11 mouse cellular contexts compared by ENCODE assay signal in genomic region chr13:29773563-29773962, GRCm38 (mm10).
DNase-seq lines count a peak whose midpoint lies in the region; ATAC-seq lines count a peak whose summit lies in the region.
"Had no signal": no experiment of that assay in that cellular context is flagged by ENCODE, and none has a peak within 500 bp of the region (broad histone marks: within the 10 kb centered on the region; RNA-seq: fewer than 3 reads in every experiment).

No protein-coding gene starts in this region.

- peaks cover 22% of the 10 kb centered on the region for H3K4me1 ChIP-seq in heart, embryonic 16.5 days (ENCODE audit: control insufficient read depth, insufficient read depth, low read length)
- peaks cover 3% of the 10 kb centered on the region for H3K4me1 ChIP-seq in embryonic facial prominence, embryonic 11.5 days (ENCODE audit: control insufficient read depth, insufficient read depth, low read length)
- peaks cover 18% of the 10 kb centered on the region for H3K4me1 ChIP-seq in forebrain, embryonic 14.5 days (ENCODE audit: control insufficient read depth, insufficient read depth, low read length)

- H3K27ac ChIP-seq in heart, embryonic 16.5 days (ENCODE audit: low read length), result peak overlapping the region; percentile 56
- no peak overlapping the region for H3K27ac ChIP-seq in embryonic facial prominence, embryonic 11.5 days (replicated peaks; ENCODE audit: low read depth, low read length)
- H3K27ac ChIP-seq in forebrain, embryonic 14.5 days (ENCODE audit: low read depth, low read length), result no peak overlapping the region
- H3K27ac ChIP-seq: liver, embryonic 14.5 days; midbrain, embryonic 13.5 days had no signal

- WGBS in heart, embryonic 16.5 days, result 9% methylated on average over 6 of the region's 6 CpGs
- 30% methylated on average over 6 of the region's 6 CpGs for WGBS in embryonic facial prominence, embryonic 11.5 days
- WGBS in forebrain, embryonic 14.5 days, result 88% methylated on average over 6 of the region's 6 CpGs

- no peaks in the 10 kb centered on the region for H3K36me3 ChIP-seq in heart, embryonic 16.5 days (ENCODE audit: control insufficient read depth, insufficient read depth)
- H3K36me3 ChIP-seq in embryonic facial prominence, embryonic 11.5 days (replicated peaks; ENCODE audit: control insufficient read depth, insufficient read depth, low read depth, low read length), result no peaks in the 10 kb centered on the region
- H3K36me3 ChIP-seq in forebrain, embryonic 14.5 days (ENCODE audit: control insufficient read depth, insufficient read depth, low read length), result no peaks in the 10 kb centered on the region
- H3K36me3 ChIP-seq: midbrain, embryonic 13.5 days had no signal

- H3K4me2 ChIP-seq in heart, embryonic 16.5 days (ENCODE audit: low read depth, low read length), result no peak overlapping the region
- no peak overlapping the region for H3K4me2 ChIP-seq in embryonic facial prominence, embryonic 11.5 days (ENCODE audit: low read depth, low read length)
- H3K4me2 ChIP-seq in forebrain, embryonic 14.5 days (ENCODE audit: low read length), result no peak overlapping the region
- H3K4me2 ChIP-seq: midbrain, embryonic 13.5 days had no signal

- intact Hi-C loops in heart, postnatal 25 days (cut with DNase I), result no loop called here
- intact Hi-C loops in left cerebral cortex, postnatal 25 days (cut with DNase I), result no loop called here

- ATAC-seq in heart, embryonic 16.5 days (replicated peaks; ENCODE audit: extremely low read depth, insufficient read depth, low FRiP score), result no peak
- ATAC-seq in embryonic facial prominence, embryonic 11.5 days (replicated peaks; ENCODE audit: insufficient number of reproducible peaks, low FRiP score, low TSS enrichment, low read depth), result no peak
- ATAC-seq in forebrain, embryonic 14.5 days, result no peak
- ATAC-seq: midbrain, embryonic 13.5 days had no signal

- H3K9me3 ChIP-seq in heart, embryonic 16.5 days (replicated peaks; ENCODE audit: control insufficient read depth, low read length), result no peaks in the 10 kb centered on the region
- no peaks in the 10 kb centered on the region for H3K9me3 ChIP-seq in embryonic facial prominence, embryonic 11.5 days (replicated peaks; ENCODE audit: control insufficient read depth, low read length)
- H3K9me3 ChIP-seq in forebrain, embryonic 14.5 days (replicated peaks; ENCODE audit: control insufficient read depth, low read length), result no peaks in the 10 kb centered on the region
- H3K9me3 ChIP-seq: midbrain, embryonic 13.5 days had no signal

- H3K9ac ChIP-seq in heart, embryonic 16.5 days (ENCODE audit: low read length), result no peak overlapping the region
- H3K9ac ChIP-seq in embryonic facial prominence, embryonic 11.5 days (replicated peaks; ENCODE audit: low read length), result no peak overlapping the region; the same call in 1 of the 2 replicates
- no peak overlapping the region for H3K9ac ChIP-seq in forebrain, embryonic 14.5 days (ENCODE audit: low read length)
- H3K9ac ChIP-seq: liver, embryonic 14.5 days; midbrain, embryonic 13.5 days had no signal

- no peaks in the 10 kb centered on the region for H3K27me3 ChIP-seq in heart, embryonic 16.5 days (ENCODE audit: control insufficient read depth, insufficient read depth, low read length)
- no peaks in the 10 kb centered on the region for H3K27me3 ChIP-seq in embryonic facial prominence, embryonic 11.5 days (ENCODE audit: control insufficient read depth, insufficient read depth, low read length)
- H3K27me3 ChIP-seq in forebrain, embryonic 14.5 days (replicated peaks; ENCODE audit: control insufficient read depth, insufficient read depth, low read length), result no peaks in the 10 kb centered on the region
- H3K27me3 ChIP-seq: CH12.LX; midbrain, embryonic 13.5 days had no signal

- no peak for DNase-seq in heart, postnatal 25 days (ENCODE audit: low spot score)
- peak; percentile 17 for DNase-seq in adrenal gland, postnatal 10 days
- peak; percentile 42 for DNase-seq in embryonic facial prominence, embryonic 11.5 days (ENCODE audit: low spot score)
- DNase-seq in kidney, postnatal 36 days, result peak; percentile 54 to 64
- DNase-seq in forebrain, embryonic 14.5 days (ENCODE audit: low spot score), result no peak
- DNase-seq in left cerebral cortex, postnatal 25 days (ENCODE audit: low spot score in 2 of 2), result no peak
- DNase-seq in layer of hippocampus, adult 9-11 months, result no peak

- H3K4me3 ChIP-seq in heart, embryonic 16.5 days (ENCODE audit: low read length), result no peak overlapping the region
- no peak overlapping the region for H3K4me3 ChIP-seq in embryonic facial prominence, embryonic 11.5 days (ENCODE audit: low read depth, low read length)
- no peak overlapping the region for H3K4me3 ChIP-seq in forebrain, embryonic 14.5 days (ENCODE audit: low read depth, low read length)
- H3K4me3 ChIP-seq: midbrain, embryonic 13.5 days had no signal

Comparison
In these comparisons a context has a peak if more than half of its experiments do, and no peak if none do; other contexts are left out.
1. DNase-seq: peak in adrenal gland, postnatal 10 days (single experiment), embryonic facial prominence, embryonic 11.5 days (single experiment) and kidney, postnatal 36 days (2 of 2); none in heart, postnatal 25 days (single experiment), forebrain, embryonic 14.5 days (single experiment), left cerebral cortex, postnatal 25 days (0 of 2) and layer of hippocampus, adult 9-11 months (single experiment).